Mouse (Mus musculus) testis, postnatal 14 days (tissue): ENCODE measurements around the gene Cdsn.
"Not testable (repeated sequence)": the region's sequence is repeated elsewhere in the genome, so short reads cannot be mapped to it uniquely, and the experiment has no call there.

Experiments
- DNase-seq: peaks from one replicate; pipeline ENCODE4 v3.0.0; 2021; ENCODE audit warnings: low spot score

The Cdsn gene

GRCm38 (mm10) chr17:35551881-35552414, at the start of gene Cdsn:
Gene Cdsn, plus strand, starts transcription at chr17:35552128.
- no peak for DNase-seq

GRCm38 (mm10) chr17:35502226-35502625, 49.7 kb upstream of the Cdsn start:
- no peak for DNase-seq

- no peak for DNase-seq
Measured at GRCm38 (mm10) chr17:35502762-35503161, 49.2 kb upstream of the Cdsn start.

- DNase-seq: no peak
Measured at GRCm38 (mm10) chr17:35503849-35504248, 48.1 kb upstream of the Cdsn start.

- no peak for DNase-seq
Measured at GRCm38 (mm10) chr17:35504628-35505481, 47.1 kb upstream of the Cdsn start.

GRCm38 (mm10) chr17:35505776-35506175, 46.2 kb upstream of the Cdsn start, which contains the start of gene Pou5f1:
Gene Pou5f1, plus strand, starts transcription at chr17:35506018.
- no peak for DNase-seq

GRCm38 (mm10) chr17:35506881-35507280, 45.0 kb upstream of the Cdsn start:
- no peak for DNase-seq

- no peak for DNase-seq
Measured at GRCm38 (mm10) chr17:35507556-35508260, 44.2 kb upstream of the Cdsn start.

- DNase-seq: not testable (repeated sequence)
Measured at GRCm38 (mm10) chr17:35508279-35508678, 43.6 kb upstream of the Cdsn start.

GRCm38 (mm10) chr17:35509284-35509683, 42.6 kb upstream of the Cdsn start:
- no peak for DNase-seq

- no peak for DNase-seq
Measured at GRCm38 (mm10) chr17:35512916-35513626, 38.9 kb upstream of the Cdsn start.

GRCm38 (mm10) chr17:35513886-35514285, 38.0 kb upstream of the Cdsn start:
- peak; percentile 56 for DNase-seq

- no peak for DNase-seq
Measured at GRCm38 (mm10) chr17:35514756-35515155, 37.2 kb upstream of the Cdsn start.

GRCm38 (mm10) chr17:35515911-35516640, 35.9 kb upstream of the Cdsn start:
- peak; percentile 37 for DNase-seq

GRCm38 (mm10) chr17:35516652-35517500, 35.1 kb upstream of the Cdsn start, which contains the start of the genes Tcf19 and Cchcr1:
Gene Tcf19, minus strand, starts transcription at chr17:35516824.
Gene Cchcr1, plus strand, starts transcription at chr17:35517100.
- DNase-seq: peak; percentile 98

- no peak for DNase-seq
Measured at GRCm38 (mm10) chr17:35517526-35517925, 34.4 kb upstream of the Cdsn start.

- no peak for DNase-seq
Measured at GRCm38 (mm10) chr17:35524354-35524753, 27.6 kb upstream of the Cdsn start.

- DNase-seq: no peak
Measured at GRCm38 (mm10) chr17:35526644-35527043, 25.3 kb upstream of the Cdsn start.

GRCm38 (mm10) chr17:35532360-35532759, 19.6 kb upstream of the Cdsn start:
- DNase-seq: no peak

- DNase-seq: no peak
Measured at GRCm38 (mm10) chr17:35532901-35533300, 19.0 kb upstream of the Cdsn start, which contains the start of gene Psors1c2. Gene Psors1c2, plus strand, starts transcription at chr17:35533201.
